ENCODE assay signal across 1 mouse cellular context in genomic region chr9:65084198-65084807, GRCm38 (mm10).
TF ChIP-seq lines count a peak whose summit lies in the region.

No protein-coding gene starts in this region.

TF ChIP-seq in CH12.LX, 34 proteins besides CTCF, POLR2A, EP300 and RAD21 (continued from another document):
- TF ChIP-seq RCOR1 (conservative IDR thresholded peaks at IDR 0.05; ENCODE audit: low read depth, low read length) (no peak), UBTF (IDR thresholded peaks at IDR 0.05; ENCODE audit: low read depth, low read length) (no peak), TCF12 (IDR thresholded peaks at IDR 0.05; ENCODE audit: low read depth, low read length) (peak; percentile 27; the same call in 1 of the 2 replicates), USF1 (IDR thresholded peaks at IDR 0.05; ENCODE audit: low read depth, low read length) (peak; percentile 36), MAZ (IDR thresholded peaks at IDR 0.05; ENCODE audit: low read depth, low read length) (peak; percentile 62; the same call in 1 of the 2 replicates), E2F4 (IDR thresholded peaks at IDR 0.05; ENCODE audit: insufficient replicate concordance, low read depth, low read length) (no peak), BHLHE40 (IDR thresholded peaks at IDR 0.05; ENCODE audit: low read depth, low read length) (peak; percentile 99), MAX (IDR thresholded peaks at IDR 0.05; ENCODE audit: low read length) (no peak), MEF2A (IDR thresholded peaks at IDR 0.05; ENCODE audit: borderline replicate concordance, low read depth, low read length) (0 out of 2 replicates have a peak, but pooled peaks have one; percentile 26), MAFK (IDR thresholded peaks at IDR 0.05; ENCODE audit: insufficient replicate concordance, low read length) (0 out of 2 replicates have a peak, but pooled peaks have one; percentile 36), ZMIZ1 (IDR thresholded peaks at IDR 0.05; ENCODE audit: low read depth, low read length) (no peak), NELFE (IDR thresholded peaks at IDR 0.05; ENCODE audit: low read depth, low read length) (no peak)
